Mouse (Mus musculus) heart, embryonic 14.5 days (tissue): ENCODE results near the gene Sp3. TPM values are rescaled to one million over a fixed set of nuclear protein-coding genes. Genes with fewer than 3 reads are reported as not detected.

Experiments used
- ATAC-seq: fragments of 200-750 bp; cut with Nextera tagmentation; 2 replicates; pipeline ENCODE4 v1.8.0; 2017; ENCODE audit warnings: low read depth, moderate TSS enrichment; ENCODE audit not compliant: insufficient number of reproducible peaks, insufficient read depth, low FRiP score
- H3K27ac ChIP-seq, 2 experiments: fragments of 200-500 bp in 1 of 2; fragments of 300-500 bp in 1 of 2; sonication (generic) in 1 of 2; replicated peaks in 1 of 2; 2 replicates each; pipeline ENCODE4 v1.5.1; 2012 to 2014; ENCODE audit warnings: low read depth in 2 of 2, low read length in 2 of 2, control low read depth in 1 of 2, mild to moderate bottlenecking in 1 of 2, mixed read lengths in 1 of 2; ENCODE audit not compliant: control insufficient read depth in 1 of 2, insufficient read depth in 1 of 2
- H3K27me3 ChIP-seq: fragments of 300-500 bp; sonication (generic); 2 replicates; pipeline ENCODE4 v1.6.1; 2014; ENCODE audit warnings: mild to moderate bottlenecking, low read length, control low read depth; ENCODE audit not compliant: control insufficient read depth, insufficient read depth
- H3K36me3 ChIP-seq: fragments of 300-500 bp; sonication (generic); 2 replicates; pipeline ENCODE4 v1.6.1; 2014; ENCODE audit warnings: mild to moderate bottlenecking, control low read depth, low read length, mixed read lengths; ENCODE audit not compliant: control insufficient read depth, insufficient read depth
- H3K4me1 ChIP-seq, 2 experiments: fragments of 200-500 bp in 1 of 2; fragments of 300-500 bp in 1 of 2; sonication (generic) in 1 of 2; 2 replicates each; pipeline ENCODE4 v1.6.1; 2012 to 2014; ENCODE audit warnings: low read length in 2 of 2, control low read depth in 1 of 2, mixed read lengths in 1 of 2; ENCODE audit not compliant: control insufficient read depth in 2 of 2, insufficient read depth in 2 of 2
- H3K4me2 ChIP-seq: fragments of 300-500 bp; sonication (generic); 2 replicates; pipeline ENCODE4 v1.6.1; 2014; ENCODE audit warnings: mild to moderate bottlenecking, low read length
- H3K4me3 ChIP-seq, 2 experiments: fragments of 200-500 bp in 1 of 2; fragments of 300-500 bp in 1 of 2; sonication (generic) in 1 of 2; 2 replicates each; pipeline ENCODE4 v1.5.1; 2012 to 2014; ENCODE audit warnings: low read length in 2 of 2, mild to moderate bottlenecking in 2 of 2, control low read depth in 1 of 2, low read depth in 1 of 2, moderate library complexity in 1 of 2; ENCODE audit not compliant: control insufficient read depth in 1 of 2, insufficient read depth in 1 of 2
- H3K9ac ChIP-seq: fragments of 300-500 bp; sonication (generic); 2 replicates; pipeline ENCODE4 v1.6.1; 2014; ENCODE audit warnings: mild to moderate bottlenecking, low read length
- H3K9me3 ChIP-seq: fragments of 300-500 bp; sonication (generic); 2 replicates; pipeline ENCODE4 v1.6.1; 2016; ENCODE audit warnings: low read length, control low read depth; ENCODE audit not compliant: control insufficient read depth
- WGBS: fragments of 180-500 bp; shearing (Covaris S2); extraction: QIAGEN DNeasy Blood & Tissue Kit; methylation state at CpG from one replicate; pipeline ENCODE4 v1.1.7; 2014; 5-methylcytosine and 5-hydroxymethylcytosine counted together
- polyA plus RNA-seq: library from polyadenylated mRNA; unstranded; fragments of >200 nt; fragmentation: Nextera tagmentation; extraction: Ambion mirVana; gene quantifications from 2 replicates; pipeline ENCODE4 v1.2.1, GENCODE M21; 2014

The Sp3 gene
- polyA plus RNA-seq, 1 experiment from 2014 or later = 47.8 TPM

GRCm38 (mm10) chr2:72981075-72981420 is 802 bp upstream of the Sp3 start:
- H3K4me3 ChIP-seq = peak overlapping the region; percentile 73 to 77
- H3K9me3 ChIP-seq = no peaks in the 10 kb centered on the region
- no peaks in the 10 kb centered on the region for H3K27me3 ChIP-seq
- H3K27ac ChIP-seq = peak overlapping the region; percentile 98 to 99
- 11% methylated on average over 3 of the region's 3 CpGs for WGBS
- peaks cover 1% of the 10 kb centered on the region for H3K36me3 ChIP-seq
- H3K4me2 ChIP-seq = peak overlapping the region; percentile 82
- peak overlapping the region; percentile 87 for H3K9ac ChIP-seq
- peaks cover 0 to 16% of the 10 kb centered on the region in 2 experiments; a peak in 2 of 4 replicates for H3K4me1 ChIP-seq
- no peak for ATAC-seq

DNA sequence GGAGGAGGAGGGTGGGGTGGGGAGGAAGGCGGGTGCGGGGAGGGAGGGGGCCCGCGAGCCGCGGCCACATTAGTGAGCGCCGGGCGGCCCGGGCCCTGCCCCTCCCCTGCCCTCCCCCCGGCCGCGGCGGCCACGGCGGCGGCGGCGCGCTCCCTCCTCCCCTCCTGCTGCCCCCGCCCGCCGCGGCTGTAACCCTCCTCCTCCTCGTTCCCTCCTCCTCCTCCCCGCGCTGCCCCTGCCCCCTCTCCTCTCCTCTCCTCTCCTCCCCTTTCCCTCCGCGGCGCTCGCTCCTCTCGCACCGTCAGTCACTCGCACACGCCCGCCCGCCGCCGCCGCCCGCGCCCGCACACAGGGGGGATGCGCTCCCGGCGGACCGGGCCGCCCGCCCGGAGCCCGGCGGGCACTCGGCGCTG is 581 bp downstream of the Sp3 start:
- peak overlapping the region; percentile 90 for H3K4me2 ChIP-seq
- H3K4me3 ChIP-seq = peak overlapping the region; percentile 77 to 97
- H3K4me1 ChIP-seq = peaks cover 0 to 24% of the 10 kb centered on the region in 2 experiments; a peak in 2 of 4 replicates
- H3K9ac ChIP-seq = peak overlapping the region; percentile 87
- peaks cover 9% of the 10 kb centered on the region for H3K36me3 ChIP-seq
- H3K27me3 ChIP-seq = no peaks in the 10 kb centered on the region
- 0% methylated on average over 10 of the region's 54 CpGs for WGBS
- ATAC-seq = peak; percentile 72
- peak overlapping the region; percentile 98 to 100 for H3K27ac ChIP-seq
- no peaks in the 10 kb centered on the region for H3K9me3 ChIP-seq

DNA sequence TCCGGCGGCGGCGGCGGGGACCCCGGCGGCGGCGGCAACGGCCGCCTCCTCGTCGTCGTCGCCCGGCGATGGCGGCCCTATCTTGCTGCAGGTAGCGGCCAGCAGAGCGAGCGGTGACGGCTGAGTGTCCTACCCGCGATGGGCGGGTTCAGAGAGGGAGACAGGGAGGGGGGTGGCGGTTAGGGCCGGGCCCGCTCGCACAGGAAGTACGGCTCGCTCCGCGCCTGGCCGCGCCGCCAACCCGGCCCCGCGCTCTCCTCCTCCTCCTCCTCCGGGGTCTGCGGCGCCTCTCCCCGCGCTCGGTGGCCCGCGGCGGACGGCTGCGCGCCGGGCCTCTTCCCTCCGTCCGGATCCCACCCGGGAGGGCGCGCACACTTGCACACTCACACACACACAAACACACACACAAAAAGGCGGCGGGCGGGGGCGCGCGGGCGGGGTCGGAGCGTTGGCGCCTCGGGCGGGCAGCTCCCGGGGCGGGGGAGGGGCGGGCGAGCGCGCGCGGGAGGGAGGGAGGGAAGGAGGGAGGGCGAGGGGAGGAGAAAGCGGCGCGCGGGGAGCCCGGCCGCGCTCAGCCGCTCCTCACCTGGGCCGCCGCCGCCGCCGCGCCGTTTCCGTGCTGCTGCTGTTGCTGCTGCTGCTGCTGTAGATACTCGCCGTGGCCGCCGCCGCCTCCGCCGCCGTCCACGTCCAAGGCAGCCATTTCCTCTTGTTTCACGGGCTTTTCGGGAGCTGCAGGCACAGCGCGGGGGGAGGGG is 1.2 kb downstream of the Sp3 start:
- H3K4me2 ChIP-seq = peak overlapping the region; percentile 90
- WGBS = under 1% methylated on average over 58 of the region's 107 CpGs
- ATAC-seq = peak; percentile 77
- peaks cover 9% of the 10 kb centered on the region for H3K36me3 ChIP-seq
- H3K4me3 ChIP-seq = peak overlapping the region; percentile 77 to 97
- no peaks in the 10 kb centered on the region for H3K27me3 ChIP-seq
- peak overlapping the region; percentile 87 for H3K9ac ChIP-seq
- peak overlapping the region; percentile 98 to 99 for H3K27ac ChIP-seq
- no peaks in the 10 kb centered on the region for H3K9me3 ChIP-seq
- H3K4me1 ChIP-seq = peaks cover 0 to 24% of the 10 kb centered on the region in 2 experiments; a peak in 2 of 4 replicates

DNA sequence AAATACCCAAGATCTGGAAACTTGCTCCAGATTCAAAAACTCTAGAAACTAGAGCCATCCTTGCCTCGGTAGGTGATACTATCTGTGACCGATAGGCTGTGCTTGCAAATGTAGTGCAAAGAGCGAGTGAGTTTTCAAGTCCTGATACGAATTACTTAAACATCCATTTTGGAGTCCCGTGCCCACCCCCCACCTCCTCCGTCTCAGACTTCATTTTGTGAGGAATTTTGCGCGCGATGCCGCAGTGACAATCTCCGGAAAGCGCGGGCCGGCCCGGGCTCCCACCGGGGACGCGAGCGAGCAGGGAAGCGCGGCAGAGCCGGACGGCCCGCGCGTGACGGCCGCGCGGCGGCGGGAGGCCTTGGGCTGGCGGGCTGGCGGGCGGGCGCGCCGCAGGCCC is 1.8 kb downstream of the Sp3 start:
- no peaks in the 10 kb centered on the region for H3K27me3 ChIP-seq
- H3K36me3 ChIP-seq = peaks cover 9% of the 10 kb centered on the region
- 0% methylated on average over 38 of the region's 38 CpGs for WGBS
- peak overlapping the region; percentile 90 for H3K4me2 ChIP-seq
- peak; percentile 4; the same call in 1 of the 2 replicates for ATAC-seq
- H3K27ac ChIP-seq = peak overlapping the region; percentile 98
- peak overlapping the region; percentile 77 to 97 for H3K4me3 ChIP-seq
- peaks cover 0 to 24% of the 10 kb centered on the region in 2 experiments; a peak in 2 of 4 replicates for H3K4me1 ChIP-seq
- peak overlapping the region; percentile 87 for H3K9ac ChIP-seq
- H3K9me3 ChIP-seq = no peaks in the 10 kb centered on the region

DNA sequence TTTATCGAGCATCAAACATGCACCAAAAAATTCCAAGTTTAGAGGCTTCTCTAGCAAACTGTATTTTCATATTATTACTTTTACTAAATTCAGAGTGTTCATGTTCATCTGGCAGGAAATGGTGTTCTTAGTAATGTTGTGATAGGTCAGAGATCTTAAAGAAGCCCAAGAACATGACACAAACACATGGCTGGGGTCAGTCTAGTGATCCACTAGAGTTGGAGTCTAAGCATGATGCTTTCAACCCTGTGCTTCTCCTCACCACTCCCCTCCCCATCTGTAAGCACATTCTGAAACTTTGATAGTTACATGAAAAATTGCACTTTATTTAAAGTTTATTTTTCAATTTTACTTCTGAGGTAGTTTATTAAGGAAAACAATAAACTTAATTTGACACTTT is 3.0 kb downstream of the Sp3 start:
- Histone ChIP-seq H3K4me1 (peaks cover 0 to 24% of the 10 kb centered on the region in 2 experiments; a peak in 2 of 4 replicates), H3K9ac (peak overlapping the region; percentile 59; the same call in 1 of the 2 replicates), H3K4me2 (peak overlapping the region; percentile 90), H3K4me3 (peak overlapping the region in 1 of 2 experiments; percentile 77; a peak in 2 of 4 replicates), H3K36me3 (peaks cover 9% of the 10 kb centered on the region), H3K27me3 (no peaks in the 10 kb centered on the region), H3K9me3 (no peaks in the 10 kb centered on the region), H3K27ac (no peak overlapping the region)
- 52% methylated on average over 1 of the region's 1 CpGs for WGBS
- no peak for ATAC-seq

- Histone ChIP-seq H3K4me3 (peak overlapping the region in 1 of 2 experiments; percentile 8; a peak in 1 of 4 replicates), H3K27ac (no peak overlapping the region), H3K4me1 (peaks cover 0 to 18% of the 10 kb centered on the region in 2 experiments; a peak in 2 of 4 replicates), H3K36me3 (peaks cover 19% of the 10 kb centered on the region), H3K9me3 (no peaks in the 10 kb centered on the region), H3K4me2 (peak overlapping the region; percentile 27), H3K9ac (no peak overlapping the region), H3K27me3 (no peaks in the 10 kb centered on the region)
- no peak for ATAC-seq
Measured at GRCm38 (mm10) chr2:72976036-72976435, 4.2 kb downstream of the Sp3 start.

GRCm38 (mm10) chr2:72970831-72971230 is 9.4 kb downstream of the Sp3 start:
- H3K9me3 ChIP-seq = no peaks in the 10 kb centered on the region
- H3K27me3 ChIP-seq = no peaks in the 10 kb centered on the region
- no peak overlapping the region for H3K4me3 ChIP-seq
- H3K27ac ChIP-seq = no peak overlapping the region
- peaks cover 0 to 5% of the 10 kb centered on the region in 2 experiments; a peak in 2 of 4 replicates for H3K4me1 ChIP-seq
- H3K4me2 ChIP-seq = no peak overlapping the region
- no peak for ATAC-seq
- WGBS = 90% methylated on average over 6 of the region's 6 CpGs
- H3K9ac ChIP-seq = no peak overlapping the region
- peaks cover 51% of the 10 kb centered on the region for H3K36me3 ChIP-seq
